Mouse (Mus musculus) thymus, postnatal 36 days (tissue): ENCODE measurements at regions not wholly inside any gene's neighbourhood (a gene's known extent, or its start where the extent isn't known, plus 50 kb on each side); places are given as distances from the start of the nearest gene placed in this dataset.

ENCODE experiments used
- DNase-seq, 2 experiments: peaks; one replicate each; pipeline ENCODE4 v3.0.0; 2022; ENCODE audit warnings: mixed read lengths in 2 of 2

DNA sequence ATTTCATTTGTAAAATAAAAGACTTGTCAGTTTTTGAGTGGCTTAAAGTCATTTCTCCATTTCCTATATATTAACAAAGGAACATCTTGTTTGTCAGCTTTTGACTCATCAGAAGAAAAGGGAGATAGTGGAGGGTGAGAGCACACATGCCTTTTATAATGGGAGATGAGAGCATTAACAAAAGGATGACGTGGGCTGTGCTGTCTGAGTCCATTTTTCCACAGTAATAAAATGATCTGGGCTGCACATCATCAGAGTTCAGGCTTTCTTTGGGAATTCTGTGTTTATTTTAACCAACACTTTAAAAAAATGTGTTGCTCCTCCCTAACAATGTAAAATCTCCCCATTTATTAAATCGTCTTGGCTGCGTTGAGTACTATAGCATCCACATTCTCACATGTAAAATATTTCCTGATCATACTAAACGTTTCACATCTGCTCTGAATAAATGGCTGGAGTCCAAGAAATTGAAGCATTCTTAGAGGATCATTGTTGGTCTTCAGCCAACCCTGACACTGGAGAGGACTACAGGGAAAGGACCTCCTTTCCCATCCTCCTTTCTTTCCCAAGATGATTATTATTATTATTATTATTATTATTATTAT, 458.5 kb upstream of the Jag1 start:
- DNase-seq = no peak

DNA sequence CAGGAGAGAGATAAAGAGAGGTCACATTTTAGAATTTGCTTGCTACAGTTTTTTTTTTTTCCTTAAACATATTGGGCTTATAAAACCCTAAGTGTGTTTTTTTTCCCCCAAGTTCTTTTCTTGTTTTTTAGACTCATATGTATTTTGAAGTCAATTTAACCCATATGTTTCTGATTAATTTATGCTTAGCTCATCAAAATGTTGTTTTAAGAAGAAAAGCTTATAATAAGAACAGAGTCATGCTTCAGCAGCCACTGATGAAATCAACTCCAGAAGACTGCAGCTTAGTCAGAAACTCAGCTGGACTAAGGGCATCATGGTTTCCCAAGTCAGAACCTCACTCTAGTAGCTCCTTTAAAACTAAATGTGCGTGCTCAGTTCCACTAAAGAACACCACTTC, 454.7 kb upstream of the Jag1 start:
- DNase-seq = no peak

DNA sequence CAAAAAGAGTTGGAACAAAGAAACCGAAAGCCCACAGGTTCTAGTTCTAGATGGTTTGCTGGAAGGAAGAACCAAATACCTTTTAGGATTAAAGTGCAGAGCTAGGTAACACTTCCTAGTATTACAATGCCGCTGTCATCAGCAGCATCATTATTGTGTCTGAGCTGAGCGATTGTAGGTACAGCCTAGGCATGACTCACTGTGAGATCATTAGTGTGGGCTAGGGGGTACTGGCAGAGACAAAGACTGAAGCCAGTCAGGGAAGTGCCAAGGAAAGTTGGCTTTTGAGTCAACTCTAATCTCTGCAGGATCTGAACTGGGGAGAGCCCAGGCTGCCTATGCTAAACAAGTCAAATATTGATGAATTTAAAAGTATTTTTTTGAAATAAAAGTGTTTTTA, 450.2 kb upstream of the Jag1 start:
- no peak for DNase-seq

DNA sequence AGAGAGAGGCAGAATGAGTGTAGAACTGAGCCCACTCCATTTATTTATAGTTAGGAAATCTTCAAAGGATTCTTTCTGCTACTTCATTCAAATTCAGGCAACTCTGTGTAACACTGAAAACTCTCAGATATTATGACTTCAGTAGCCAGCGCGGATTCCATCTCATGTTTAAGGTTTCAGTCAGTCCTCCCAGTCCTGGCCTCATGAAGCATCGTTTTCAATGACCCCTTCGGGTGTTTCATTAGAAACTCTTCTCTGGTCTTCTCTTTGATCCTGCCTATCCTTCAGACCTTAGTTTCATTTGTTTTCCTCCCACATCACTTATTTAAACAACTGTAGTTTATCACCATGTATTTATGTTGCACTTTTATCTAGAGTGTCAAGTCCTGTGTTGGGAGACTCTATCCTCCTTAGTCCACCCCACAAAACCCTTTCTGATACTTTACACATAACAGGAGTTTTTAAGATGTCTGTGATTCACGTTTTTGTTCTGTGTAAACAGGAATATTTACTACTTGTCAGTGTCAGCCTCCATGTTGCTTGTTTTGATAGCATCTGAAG, 447.7 kb upstream of the Jag1 start:
- DNase-seq = no peak

DNA sequence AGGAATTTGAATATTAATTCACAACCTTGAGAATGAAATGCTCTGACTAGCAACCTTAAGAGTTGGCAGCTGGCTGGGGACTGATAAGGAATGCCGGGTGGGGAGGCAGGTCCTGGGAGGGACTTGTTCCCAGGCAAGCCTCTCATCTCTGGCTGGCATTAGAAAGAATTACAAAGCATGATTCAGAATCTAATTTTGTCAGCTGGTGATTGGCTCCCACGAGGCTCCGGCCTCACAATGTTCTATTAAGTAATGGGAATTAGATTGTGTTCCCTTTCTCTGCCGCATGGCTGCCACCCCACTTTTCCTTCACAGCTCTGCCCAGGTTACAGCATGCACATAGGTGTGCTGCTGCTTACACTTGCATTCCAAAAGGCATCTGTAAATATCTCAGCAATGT, 443.9 kb upstream of the Jag1 start:
- DNase-seq = no peak

DNA sequence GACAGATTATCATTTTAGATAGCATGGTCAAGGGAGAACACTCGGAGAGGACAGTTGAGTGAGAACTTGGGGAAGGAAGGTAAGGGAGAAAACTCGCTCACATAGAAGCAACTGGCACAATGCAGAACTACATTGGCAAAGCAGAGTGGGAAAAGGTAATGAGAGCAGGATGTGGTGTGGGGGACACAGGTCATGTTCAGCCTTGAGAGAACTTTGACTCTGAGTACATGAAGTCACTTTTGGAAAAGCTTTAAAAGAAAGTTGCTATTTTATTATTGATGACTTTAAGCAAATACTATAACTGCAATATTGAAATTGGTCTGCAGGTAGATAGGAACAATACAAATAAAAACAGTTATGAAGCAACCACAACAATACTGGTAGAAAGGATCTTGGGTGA, 437.4 kb upstream of the Jag1 start:
- no peak for DNase-seq

DNA sequence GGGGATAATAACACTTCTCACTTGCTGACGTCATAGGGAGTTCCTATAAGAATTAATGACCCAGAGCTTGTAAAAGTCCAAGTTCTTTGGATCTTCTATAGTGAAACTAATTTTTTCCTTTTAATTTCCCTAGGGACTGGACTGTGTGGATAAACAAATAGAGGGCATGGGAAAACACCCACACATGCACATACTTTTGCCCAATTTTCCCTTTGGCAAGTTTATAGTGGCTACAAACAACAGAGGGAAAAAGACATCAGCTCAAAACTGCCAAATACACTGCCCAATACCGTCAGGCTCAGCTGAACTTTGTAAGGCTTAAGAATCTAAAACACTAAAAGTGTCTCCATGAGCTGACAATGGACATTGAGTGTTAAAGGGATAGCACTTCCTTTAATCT, 420.1 kb upstream of the Jag1 start:
- DNase-seq = no peak

DNA sequence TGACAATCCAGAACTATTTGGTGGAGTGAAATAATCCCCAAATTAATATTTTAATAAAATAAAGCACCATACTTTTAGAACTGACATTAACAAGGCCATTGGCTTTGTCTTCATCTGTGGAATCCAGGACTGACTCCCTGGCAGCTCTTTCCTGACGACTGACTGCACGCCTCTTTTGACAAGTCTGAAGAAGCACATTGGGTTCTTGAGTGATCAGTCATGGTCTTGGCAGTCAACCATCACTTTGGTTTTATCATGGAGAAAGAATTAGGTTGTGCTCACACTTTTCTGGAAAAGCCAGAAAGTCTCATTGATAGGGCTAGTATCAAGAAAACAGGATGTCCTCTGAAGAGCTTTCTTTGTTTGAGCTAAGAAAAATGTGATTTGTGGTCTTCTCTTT, 399.8 kb upstream of the Jag1 start:
- no peak for DNase-seq

DNA sequence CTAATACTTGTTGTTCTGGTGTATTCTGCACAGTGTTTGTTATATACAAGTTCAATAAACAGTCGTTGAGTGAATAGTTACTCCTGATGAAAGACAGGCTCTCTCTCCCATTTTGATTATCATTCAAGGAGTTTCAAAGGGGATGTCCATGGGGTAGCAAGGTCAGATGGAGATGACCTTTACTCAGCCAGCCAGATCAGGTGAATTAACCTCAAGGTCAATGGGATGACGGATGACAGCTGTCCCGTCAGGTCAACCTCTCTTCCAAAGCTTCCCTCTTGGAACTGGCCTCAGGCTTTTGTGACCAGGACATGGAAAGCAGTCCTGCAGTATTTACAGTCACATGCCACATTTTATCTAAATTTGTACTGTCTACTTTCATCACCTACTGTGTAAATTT, 398.6 kb upstream of the Jag1 start:
- DNase-seq = no peak

DNA sequence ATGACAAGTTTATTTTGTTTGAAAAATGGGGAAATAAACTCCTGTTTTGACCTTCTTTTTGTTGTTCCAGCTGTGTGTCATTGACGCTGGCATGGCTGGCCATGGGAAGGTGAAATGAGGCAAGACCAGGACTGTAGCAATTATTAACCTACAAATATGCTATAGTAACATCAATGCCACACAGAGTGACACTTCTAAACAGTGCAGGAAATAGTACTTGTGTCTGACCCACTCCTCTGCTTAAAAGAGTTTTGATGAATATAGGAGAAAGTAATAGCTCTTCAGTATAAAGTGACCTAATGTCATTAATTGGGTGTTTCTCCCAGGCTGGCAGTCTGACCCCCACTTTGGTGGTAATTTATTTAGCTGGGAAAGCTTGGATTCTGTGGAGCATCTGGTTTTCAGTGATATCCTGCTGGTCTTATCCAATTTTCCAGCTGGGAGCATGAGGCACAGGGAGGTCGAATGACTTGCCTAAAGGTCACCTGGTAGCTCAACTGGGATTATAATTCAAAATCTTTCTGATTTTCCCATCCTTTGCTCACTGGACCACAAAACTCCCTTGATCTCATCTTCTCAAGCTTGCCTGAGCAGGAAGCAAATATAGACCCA, 397.6 kb upstream of the Jag1 start:
- DNase-seq = no peak

DNA sequence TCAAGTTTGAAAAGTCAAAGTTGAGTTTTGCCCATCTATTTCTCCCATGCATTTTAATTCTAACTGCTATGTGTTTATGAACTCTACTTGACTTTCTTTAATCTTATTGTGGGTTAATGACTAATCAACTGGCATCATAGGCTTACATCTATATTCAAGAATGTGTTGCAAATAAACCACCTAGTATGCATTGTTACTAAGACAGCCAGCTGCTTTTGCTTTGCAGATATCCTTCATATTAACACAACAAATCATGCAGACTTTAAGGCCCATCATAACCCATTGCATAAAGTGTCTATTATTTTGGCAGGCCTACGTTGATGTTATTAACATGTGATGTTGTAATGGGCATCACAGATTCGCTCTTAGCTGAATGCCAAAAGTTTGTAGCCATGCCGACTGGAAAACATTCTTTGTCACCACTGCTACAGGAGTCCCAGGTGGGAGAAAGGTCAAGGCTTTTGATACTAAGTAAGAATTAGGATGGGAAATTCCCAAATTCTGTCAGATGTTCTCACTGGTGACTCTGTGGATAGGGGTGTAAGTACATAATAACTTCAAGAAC, 394.3 kb upstream of the Jag1 start:
- no peak for DNase-seq

DNA sequence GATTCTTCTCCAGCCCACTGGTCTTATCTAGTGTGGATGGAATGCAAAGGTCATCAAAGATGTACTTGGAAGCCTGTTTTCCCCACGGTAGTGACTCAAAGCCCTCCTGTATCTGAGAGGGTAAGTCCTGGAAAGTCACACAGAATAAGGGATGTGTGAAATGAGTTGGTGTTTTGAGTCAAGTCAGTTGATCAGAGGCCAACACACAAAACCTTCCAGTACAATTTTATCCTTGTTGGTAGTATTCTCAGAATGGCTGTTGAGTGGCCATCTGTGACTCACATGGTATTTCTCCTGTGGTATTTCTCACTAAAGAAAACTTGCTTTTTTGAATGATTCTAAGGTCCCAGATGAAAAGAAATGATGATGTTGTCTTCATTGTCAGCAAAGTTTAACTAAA, 384.8 kb upstream of the Jag1 start:
- no peak for DNase-seq

DNA sequence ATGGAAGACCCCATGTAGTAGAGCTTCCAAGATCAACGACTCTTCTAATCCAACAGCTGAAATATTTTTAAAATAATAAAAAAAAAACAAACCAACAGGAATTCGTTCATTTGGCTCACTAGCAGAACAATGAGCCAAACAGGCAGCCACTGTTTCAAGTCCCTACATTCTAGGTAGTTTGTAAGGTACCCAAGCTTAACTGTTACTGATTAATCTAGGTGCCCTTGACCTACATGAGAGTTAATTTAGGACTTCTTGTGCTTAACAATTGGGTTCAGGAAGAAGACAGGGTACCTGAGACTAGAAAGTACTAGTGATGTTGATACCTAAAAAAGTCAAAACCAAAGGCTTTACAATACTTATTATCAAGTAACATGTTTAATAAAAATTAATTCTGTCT, 381.2 kb upstream of the Jag1 start:
- DNase-seq = no peak

DNA sequence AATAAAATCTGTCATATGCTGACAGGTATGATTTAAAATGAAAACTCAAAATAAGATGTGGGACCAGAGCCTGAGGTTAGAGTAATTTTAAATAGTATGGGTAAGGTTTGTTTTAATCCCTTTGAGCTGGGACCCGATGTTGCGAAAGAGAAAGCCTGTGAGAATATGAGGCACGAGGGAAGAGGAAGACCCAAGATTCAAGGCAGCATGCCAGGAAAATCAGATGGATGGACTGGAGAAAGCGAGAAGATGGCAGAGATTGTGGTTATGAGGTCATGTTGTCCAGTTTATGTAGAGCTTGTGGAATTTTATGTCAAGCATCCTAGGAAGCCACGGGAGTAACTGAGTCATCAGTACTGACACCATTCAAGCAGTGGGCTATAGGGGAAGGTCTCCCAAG, 377.2 kb upstream of the Jag1 start:
- no peak for DNase-seq

DNA sequence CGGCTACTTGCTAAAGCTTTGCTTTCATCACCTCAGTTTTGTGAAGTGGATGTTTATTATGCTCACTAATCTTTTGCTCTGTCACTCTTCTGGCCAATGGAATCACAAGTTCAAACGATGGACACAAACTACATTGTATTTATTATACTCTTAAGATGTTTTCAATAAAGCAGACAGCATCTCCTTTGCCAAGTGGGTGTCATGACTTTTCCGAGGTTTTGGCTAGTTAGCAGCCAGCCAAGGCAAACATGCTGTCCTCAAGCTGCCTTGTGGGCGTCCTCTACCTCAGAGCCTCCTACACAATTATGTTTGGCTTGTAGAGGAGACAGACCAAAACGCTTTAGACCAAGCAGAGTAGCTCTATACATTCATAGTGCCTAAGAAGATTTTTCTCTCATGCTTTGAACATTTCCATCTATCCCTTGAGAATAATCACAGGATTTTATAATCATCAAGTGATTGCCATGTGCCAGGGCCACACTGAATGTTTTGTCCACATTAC, 372.8 kb upstream of the Jag1 start:
- no peak for DNase-seq

DNA sequence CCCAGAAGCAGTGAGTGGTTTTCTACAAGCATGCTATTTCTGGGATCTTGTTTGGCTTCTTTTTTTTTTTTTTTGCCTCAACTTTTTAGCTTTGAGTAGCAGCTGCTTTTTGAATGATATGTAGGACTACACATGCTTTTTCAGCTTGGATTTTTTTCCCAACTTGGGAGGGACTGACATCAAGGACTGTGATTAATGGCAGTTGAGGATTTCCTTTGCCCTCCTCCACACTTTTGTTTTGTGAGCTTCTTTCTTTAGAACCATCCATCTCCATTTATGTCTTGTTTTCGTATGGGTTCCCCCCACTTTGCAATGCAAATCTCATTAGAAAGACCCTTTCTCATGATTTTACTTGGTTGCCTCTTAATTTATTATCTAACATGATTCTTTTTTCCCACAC, 352.3 kb upstream of the Jag1 start:
- no peak for DNase-seq

DNA sequence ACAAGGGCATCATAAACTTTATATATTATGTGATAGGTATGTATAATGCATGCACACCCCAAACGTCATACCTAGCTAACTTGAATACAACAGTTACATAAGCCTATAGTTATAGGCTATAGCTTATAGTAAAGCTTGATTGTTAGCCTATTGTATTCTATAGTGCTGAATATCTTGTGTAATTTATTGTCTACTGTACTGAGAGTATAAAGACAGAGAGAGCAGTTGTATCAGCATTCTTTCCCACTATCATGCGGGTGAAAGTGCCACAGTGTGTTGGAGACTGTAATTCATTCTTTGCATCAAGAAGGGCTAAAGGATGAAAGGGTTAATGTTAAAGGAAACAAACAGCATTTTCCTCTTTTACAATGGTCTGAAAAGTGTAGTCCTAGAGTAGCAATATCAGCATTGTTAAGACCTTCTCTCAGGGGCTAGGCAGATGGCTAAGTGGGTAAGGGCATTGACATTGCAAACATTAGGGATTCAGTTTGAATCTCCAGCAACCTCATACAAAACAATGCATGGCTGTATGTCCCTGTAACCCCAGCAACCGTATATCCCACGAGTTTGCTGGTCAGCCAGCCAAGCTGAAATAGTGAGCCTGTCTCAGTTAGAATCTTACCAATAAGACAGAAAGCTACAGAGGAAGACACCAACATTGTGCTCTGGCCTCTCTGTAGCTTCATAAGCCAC, 340.8 kb upstream of the Jag1 start:
- DNase-seq = no peak

DNA sequence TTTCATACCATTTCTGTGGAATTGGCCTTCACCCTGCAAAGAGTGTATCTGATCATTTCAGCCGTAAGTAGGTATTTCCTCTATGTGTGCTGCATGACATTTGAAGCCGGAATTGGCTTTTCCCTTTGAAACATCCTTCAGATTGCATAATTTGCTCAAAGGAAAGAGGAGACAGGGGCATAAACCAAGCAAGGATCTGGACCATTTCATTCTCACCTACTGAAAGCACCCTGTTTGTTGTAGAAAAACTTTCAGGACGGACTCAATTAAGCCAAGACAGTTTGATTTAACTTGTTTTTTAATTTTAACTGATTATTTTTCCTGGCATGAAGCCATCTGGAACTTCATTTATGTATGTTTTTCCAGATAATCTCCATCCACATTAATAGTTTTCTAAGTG, 340.0 kb upstream of the Jag1 start:
- no peak for DNase-seq

DNA sequence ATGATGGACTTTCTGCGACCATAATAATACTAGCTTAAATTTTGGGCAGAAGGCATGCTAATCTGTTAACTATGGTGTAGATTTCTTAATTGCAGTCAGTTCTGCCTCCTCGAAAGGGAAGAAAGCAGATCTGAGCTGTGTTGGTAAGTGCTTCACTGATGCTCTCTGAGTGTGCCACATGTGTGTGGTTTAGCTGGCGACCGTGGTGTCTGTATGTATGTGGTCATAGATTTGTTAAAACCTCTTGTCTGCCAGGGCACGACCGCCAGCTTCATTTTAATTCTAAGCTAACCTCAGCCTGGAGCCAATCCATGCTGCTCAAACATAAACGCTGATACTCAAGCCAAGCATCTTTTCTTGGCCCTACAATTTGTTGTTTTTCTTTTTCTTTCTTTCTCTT, 330.5 kb upstream of the Jag1 start:
- DNase-seq = no peak

DNA sequence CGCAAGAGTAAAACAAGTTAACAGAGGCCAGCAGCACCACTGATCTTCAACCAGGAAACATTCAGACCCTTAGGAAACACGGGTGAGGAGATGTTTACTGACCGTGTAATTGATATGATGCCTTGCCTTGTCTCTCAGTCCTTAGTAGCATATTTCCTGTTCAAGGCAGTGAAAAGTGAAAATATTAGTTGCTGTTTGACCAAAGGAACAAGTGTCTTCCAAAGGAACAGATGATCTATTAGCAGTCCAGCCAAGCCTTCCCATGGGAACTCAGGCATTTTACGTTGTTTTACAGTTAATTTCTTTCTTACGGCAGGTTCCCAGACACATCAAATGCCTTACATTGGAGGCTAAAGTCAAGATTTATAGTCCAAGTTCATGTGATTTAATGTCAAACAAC, 321.3 kb upstream of the Jag1 start:
- DNase-seq = no peak

DNA sequence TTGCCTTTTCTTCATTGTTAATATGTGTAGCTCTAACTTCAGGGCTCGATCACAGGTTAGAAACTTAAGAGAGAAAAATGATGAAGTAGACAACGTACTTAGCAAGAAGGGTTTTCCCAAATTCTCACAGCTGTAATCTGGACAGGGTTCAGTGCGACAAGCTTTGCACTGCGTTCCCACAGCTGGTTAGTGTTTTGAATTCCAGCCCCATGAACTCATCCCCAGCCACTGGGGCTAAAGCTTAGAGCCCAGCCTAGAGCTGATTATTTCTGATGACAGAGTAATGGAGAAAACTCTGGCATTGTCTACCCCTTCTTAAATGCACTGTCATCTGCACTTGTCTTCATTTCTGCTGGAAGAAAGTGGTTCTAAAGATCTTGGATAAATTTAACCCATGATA, 319.7 kb upstream of the Jag1 start:
- DNase-seq = no peak

DNA sequence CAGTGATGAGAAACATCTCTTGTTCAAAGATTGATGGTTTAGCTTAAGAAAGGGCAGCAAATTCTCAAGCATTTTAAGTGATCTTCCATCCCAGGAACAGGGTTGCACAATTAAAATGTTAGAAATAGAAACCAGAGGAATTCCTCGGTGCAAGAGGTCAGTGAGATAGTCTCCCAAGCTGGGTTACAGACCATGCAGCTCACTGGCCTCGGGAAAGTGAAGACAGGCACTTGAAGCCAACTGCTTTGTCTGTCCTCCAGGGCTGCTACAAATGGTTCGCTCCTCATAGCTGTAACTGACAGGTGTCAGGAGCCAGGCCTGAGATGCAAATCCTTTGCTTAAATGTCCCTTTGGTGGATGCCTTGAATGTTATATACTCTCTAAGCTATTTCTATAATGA, 306.2 kb upstream of the Jag1 start:
- no peak for DNase-seq

DNA sequence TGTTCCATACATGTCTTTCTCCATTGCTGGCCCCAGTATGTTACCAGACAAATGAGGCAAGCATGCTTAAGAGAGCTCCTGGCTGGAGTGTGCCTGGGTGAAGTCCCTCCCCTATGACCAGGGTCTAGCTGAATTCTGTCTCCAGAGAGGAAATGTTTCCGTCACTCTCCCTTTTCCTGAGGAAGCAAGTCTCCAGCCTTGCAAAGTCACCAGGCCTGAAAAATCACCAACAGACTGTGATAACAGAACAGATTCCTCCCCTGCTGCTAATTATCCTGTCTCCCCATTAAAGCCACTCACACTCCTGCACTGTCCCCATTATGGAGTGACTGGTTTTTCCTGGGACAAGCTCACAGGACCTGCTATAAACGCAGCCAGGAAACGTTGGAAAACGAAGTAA, 303.2 kb upstream of the Jag1 start:
- DNase-seq = no peak

DNA sequence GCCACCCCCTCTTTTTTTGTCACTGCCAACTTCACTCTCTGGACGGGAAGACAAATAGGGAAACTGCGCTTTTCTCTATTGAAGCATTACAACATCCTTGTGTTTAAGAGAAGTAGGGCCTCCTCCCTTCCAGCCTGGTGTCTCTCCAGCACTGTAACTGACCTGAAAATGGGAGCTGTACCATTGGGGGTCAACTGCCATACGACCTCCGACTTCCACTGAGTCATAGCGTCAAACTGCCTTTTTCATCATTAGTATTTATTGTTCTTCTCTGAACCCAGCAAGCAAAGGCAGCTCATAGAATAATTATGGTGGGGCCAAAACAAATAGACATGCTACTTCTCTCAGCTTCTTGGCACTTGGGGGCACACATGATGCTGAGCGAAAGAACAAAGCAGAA, 301.2 kb upstream of the Jag1 start:
- DNase-seq = no peak
